Mouse (Mus musculus) right cerebral cortex, postnatal 14 days (tissue): ENCODE data around the gene 2610042L04Rik.
"Not testable (repeated sequence)": the region's sequence is repeated elsewhere in the genome, so short reads cannot be mapped to it uniquely, and the experiment has no call there.

Experiments
- DNase-seq: peaks from one replicate; pipeline ENCODE4 v3.0.0; 2022

2610042L04Rik gene

GRCm38 (mm10) chr14:4334476-4335080 is at the start of gene 2610042L04Rik:
2610042L04Rik (plus strand) TSS chr14:4334763.
- peak; percentile 4 for DNase-seq

- not testable (repeated sequence) for DNase-seq
These were observed 17.6 kb upstream of the 2610042L04Rik start, which contains the start of gene Gm3149 for GRCm38 (mm10) chr14:4316983-4317382. Gm3149 (plus strand) TSS chr14:4317283.

- not testable (repeated sequence) for DNase-seq
These were observed 943 bp downstream of the 2610042L04Rik start for GRCm38 (mm10) chr14:4335506-4335905.

DNA sequence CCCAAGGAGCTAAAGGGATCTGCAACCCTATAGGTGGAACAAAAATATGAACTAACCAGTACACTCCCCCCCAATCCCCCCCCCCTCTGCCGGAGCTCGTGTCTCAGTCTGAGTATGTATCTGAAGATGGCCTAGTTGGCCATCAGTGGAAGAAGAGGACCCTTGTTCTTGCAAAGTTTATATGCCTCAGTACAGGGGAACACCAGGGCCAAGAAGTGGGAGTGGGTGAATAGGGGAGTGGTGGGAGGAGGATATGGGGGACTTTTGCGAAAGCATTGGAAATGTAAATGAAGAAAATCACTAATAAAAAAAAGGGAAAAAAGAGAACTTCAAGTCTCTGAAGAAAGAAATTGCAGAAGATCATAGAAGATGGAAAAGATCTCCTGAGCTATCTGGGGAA is 34.4 kb downstream of the 2610042L04Rik start:
- not testable (repeated sequence) for DNase-seq

DNA sequence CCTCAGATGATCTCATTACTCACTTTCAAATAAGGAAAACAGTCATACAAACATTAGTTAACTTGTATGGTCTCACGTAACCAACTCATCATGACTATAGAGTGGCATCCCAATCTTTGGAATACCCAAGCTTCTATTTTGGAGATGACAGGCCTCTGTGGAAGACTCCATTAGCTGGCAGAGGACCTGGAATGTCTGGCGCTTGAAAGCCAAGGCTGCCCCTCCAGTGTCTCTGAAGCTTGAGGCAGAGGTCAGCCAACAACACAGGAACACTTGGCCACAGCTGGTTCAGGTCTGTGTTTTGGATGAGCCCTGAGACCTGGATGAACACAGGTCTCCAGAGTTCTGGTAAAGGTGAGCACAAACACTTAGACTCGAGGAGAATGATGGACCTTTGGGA is 35.1 kb downstream of the 2610042L04Rik start:
- DNase-seq = not testable (repeated sequence)

- DNase-seq = not testable (repeated sequence)
These were observed 43.3 kb downstream of the 2610042L04Rik start for GRCm38 (mm10) chr14:4377871-4378270.

- not testable (repeated sequence) for DNase-seq
These were observed 51.0 kb downstream of the 2610042L04Rik start for GRCm38 (mm10) chr14:4385606-4386005.

GRCm38 (mm10) chr14:4392841-4393530 is 58.4 kb downstream of the 2610042L04Rik start:
- not testable (repeated sequence) for DNase-seq

GRCm38 (mm10) chr14:4397226-4397625 is 62.7 kb downstream of the 2610042L04Rik start, which contains the start of gene Gm3159:
Gm3159 (plus strand) TSS chr14:4397526.
- DNase-seq = not testable (repeated sequence)

DNA sequence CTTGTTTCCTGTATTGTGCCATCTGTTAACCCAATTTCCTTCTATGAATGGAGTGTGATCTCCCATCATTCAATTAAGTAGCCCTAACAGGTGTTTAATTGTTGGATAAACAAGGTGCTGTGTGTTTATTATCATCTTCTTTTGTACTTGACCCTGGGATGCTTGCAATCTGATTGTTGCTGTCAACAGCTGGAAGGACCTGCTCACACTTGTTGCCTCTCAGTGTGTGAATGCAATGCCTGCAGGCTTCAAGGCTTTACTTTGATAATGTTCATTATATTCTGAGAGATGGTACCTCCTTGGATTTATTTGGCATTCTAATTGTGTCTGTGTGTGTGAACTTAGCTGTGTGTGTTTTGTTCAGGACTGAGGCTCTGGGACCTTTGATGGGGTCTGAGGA is 64.1 kb downstream of the 2610042L04Rik start:
- DNase-seq = not testable (repeated sequence)

- not testable (repeated sequence) for DNase-seq
These were observed 65.7 kb downstream of the 2610042L04Rik start for GRCm38 (mm10) chr14:4400115-4400789.

DNA sequence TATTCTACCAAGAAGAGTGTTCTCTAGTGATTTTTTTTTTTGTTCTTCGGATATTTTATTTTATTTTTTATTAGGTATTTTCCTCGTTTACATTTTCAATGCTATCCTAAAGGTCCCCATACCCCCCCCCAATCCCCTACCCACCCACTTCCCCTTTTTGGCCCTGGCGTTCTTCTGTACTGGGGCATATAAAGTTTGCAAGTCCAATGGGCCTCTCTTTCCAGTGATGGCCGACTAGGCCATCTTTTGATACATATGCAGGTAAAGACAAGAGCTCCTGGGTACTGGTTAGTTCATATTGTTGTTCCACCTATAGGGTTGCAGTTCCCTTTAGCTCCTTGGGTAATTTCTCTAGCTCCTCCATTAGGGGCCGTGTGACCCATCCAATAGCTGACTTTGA is 66.7 kb downstream of the 2610042L04Rik start:
- DNase-seq = not testable (repeated sequence)

- DNase-seq = not testable (repeated sequence)
These were observed 69.3 kb downstream of the 2610042L04Rik start for GRCm38 (mm10) chr14:4403840-4404239.
